In the genomic region with DNA sequence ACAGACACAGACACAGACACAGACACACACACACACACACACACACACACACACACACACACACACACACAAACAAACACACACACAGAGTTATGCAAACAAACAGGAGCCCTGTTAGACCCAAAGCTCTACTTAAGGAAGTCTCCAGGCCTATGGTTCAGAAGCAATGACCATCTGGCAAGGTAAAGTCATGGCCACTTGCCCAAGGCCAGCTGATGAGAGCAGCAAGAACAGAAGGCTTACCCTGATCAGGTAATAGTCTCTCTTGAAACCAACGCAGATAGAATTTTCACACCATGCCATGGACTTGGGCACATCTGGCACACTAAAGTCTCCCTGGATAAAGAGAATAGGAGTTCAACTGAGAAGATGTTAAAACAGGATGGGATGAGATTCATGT, we compare ENCODE assay signal across 23 mouse cellular contexts. TPM values are rescaled to one million over a fixed set of nuclear protein-coding genes. Genes with fewer than 3 reads are reported as not detected.
DNase-seq lines count a peak whose midpoint lies in the region; ATAC-seq lines count a peak whose summit lies in the region.
"Had no signal": no experiment of that assay in that cellular context is flagged by ENCODE, and none has a peak within 500 bp of the region (broad histone marks: within the 10 kb centered on the region; RNA-seq: fewer than 3 reads in every experiment).

No protein-coding gene starts in this region.

- no peaks in the 10 kb centered on the region for H3K4me1 ChIP-seq in hindbrain, embryonic 13.5 days (replicated peaks)
- H3K4me1 ChIP-seq in midbrain, embryonic 10.5 days = no peaks in the 10 kb centered on the region
- H3K4me1 ChIP-seq: embryonic facial prominence, embryonic 12.5 days; forebrain, embryonic 15.5 days; heart, embryonic 13.5 days had no signal

- H3K27ac ChIP-seq in hindbrain, embryonic 13.5 days = no peak overlapping the region
- no peak overlapping the region for H3K27ac ChIP-seq in midbrain, embryonic 10.5 days (replicated peaks)
- H3K27ac ChIP-seq: embryonic facial prominence, embryonic 12.5 days; forebrain, embryonic 15.5 days; heart, embryonic 13.5 days had no signal

- no peak overlapping the region for H3K4me2 ChIP-seq in hindbrain, embryonic 13.5 days
- H3K4me2 ChIP-seq: embryonic facial prominence, embryonic 12.5 days; forebrain, embryonic 15.5 days; heart, embryonic 13.5 days had no signal

- H3K27me3 ChIP-seq in hindbrain, embryonic 13.5 days = no peaks in the 10 kb centered on the region
- no peaks in the 10 kb centered on the region for H3K27me3 ChIP-seq in midbrain, embryonic 10.5 days (ENCODE audit: low read depth, poor library complexity, severe bottlenecking)
- H3K27me3 ChIP-seq: embryonic facial prominence, embryonic 12.5 days; forebrain, embryonic 15.5 days; heart, embryonic 13.5 days had no signal

- H3K9ac ChIP-seq in hindbrain, embryonic 13.5 days = no peak overlapping the region
- H3K9ac ChIP-seq: embryonic facial prominence, embryonic 12.5 days; forebrain, embryonic 15.5 days; heart, embryonic 13.5 days had no signal

- no peaks in the 10 kb centered on the region for H3K9me3 ChIP-seq in hindbrain, embryonic 13.5 days
- no peaks in the 10 kb centered on the region for H3K9me3 ChIP-seq in midbrain, embryonic 10.5 days (replicated peaks)
- H3K9me3 ChIP-seq: embryonic facial prominence, embryonic 12.5 days; forebrain, embryonic 15.5 days; heart, embryonic 13.5 days had no signal

- peak; percentile 70 for DNase-seq in brain, adult 2 months (ENCODE audit: low read depth, low spot score)
- peak; percentile 38 for DNase-seq in cerebellum, adult 11 months
- DNase-seq in cerebellum, adult 8-10 months = peak; percentile 48
- peak; percentile 51 to 54 for DNase-seq in cerebellum, postnatal 14 days
- no peak for DNase-seq in adrenal gland, postnatal 25 days
- DNase-seq in midbrain, embryonic 10.5 days (ENCODE audit: low spot score) = no peak
- DNase-seq: adrenal gland, adult 2 months; adrenal gland, postnatal 36 days; gastrocnemius, postnatal 14 days; heart, postnatal 36 days; kidney, adult 8-10 months had no signal

- H3K36me3 ChIP-seq in hindbrain, embryonic 13.5 days = peaks cover 96% of the 10 kb centered on the region
- H3K36me3 ChIP-seq in midbrain, embryonic 10.5 days = peaks cover 95% of the 10 kb centered on the region

- no peak overlapping the region for H3K4me3 ChIP-seq in hindbrain, embryonic 13.5 days
- no peak overlapping the region for H3K4me3 ChIP-seq in midbrain, embryonic 10.5 days
- H3K4me3 ChIP-seq: embryonic facial prominence, embryonic 12.5 days; forebrain, embryonic 15.5 days; heart, embryonic 13.5 days had no signal

- no peak for ATAC-seq in hindbrain, embryonic 13.5 days (ENCODE audit: low FRiP score)
- ATAC-seq: forebrain, embryonic 15.5 days; hindbrain, embryonic 16.5 days; inflammation-experienced regulatory T-cells, adult 6 months; intestine, postnatal 0 days had no signal

- 100% methylated on average over 1 of the region's 1 CpGs for WGBS in hindbrain, embryonic 13.5 days
- 95% methylated on average over 1 of the region's 1 CpGs for WGBS in midbrain, embryonic 10.5 days

RNA-seq across cellular contexts. Expression of gene Vps39, which starts 11.2 kb away (rescaled TPM):
- 55.9 and 64.3 TPM in 2 replicates for total RNA-seq in adrenal gland, postnatal 25 days (2021)
- 44.8 and 47.4 TPM in 2 replicates for polyA plus RNA-seq in hindbrain, embryonic 13.5 days (2015; fragmentation: Nextera tagmentation; extraction: Ambion mirVana)
- polyA plus RNA-seq in midbrain, embryonic 10.5 days (2016; fragmentation: Nextera tagmentation; extraction: Ambion mirVana) = 24.9 and 33.1 TPM in 2 replicates

RNA-seq across cellular contexts. Expression of gene Pla2g4f, which starts 27.8 kb away (rescaled TPM):
- total RNA-seq in adrenal gland, postnatal 25 days (2021) = not detected in 2 replicates
- polyA plus RNA-seq in hindbrain, embryonic 13.5 days (2015; fragmentation: Nextera tagmentation; extraction: Ambion mirVana) = not detected in 2 replicates
- not detected in 2 replicates for polyA plus RNA-seq in midbrain, embryonic 10.5 days (2016; fragmentation: Nextera tagmentation; extraction: Ambion mirVana)
- total RNA-seq: adrenal gland, adult 2 months; adrenal gland, postnatal 36 days; gastrocnemius, adult 18-20 months; gastrocnemius, postnatal 14 days; heart, postnatal 36 days had no signal
- polyA plus RNA-seq: adrenal gland, adult 2 months; forebrain, embryonic 11.5 days; forebrain, embryonic 15.5 days; hindbrain, embryonic 11.5 days; hindbrain, embryonic 16.5 days had no signal

RNA-seq across cellular contexts. Expression of gene Pla2g4d, which starts 52.7 kb away (rescaled TPM):
- 0.21 TPM in 1 of 2 replicates, not detected in the other for total RNA-seq in adrenal gland, postnatal 25 days (2021)
- polyA plus RNA-seq in hindbrain, embryonic 13.5 days (2015; fragmentation: Nextera tagmentation; extraction: Ambion mirVana) = 0.05 TPM in 1 of 2 replicates, not detected in the other
- 0.02 TPM in 1 of 2 replicates, not detected in the other for polyA plus RNA-seq in midbrain, embryonic 10.5 days (2016; fragmentation: Nextera tagmentation; extraction: Ambion mirVana)
- total RNA-seq: ES-E14; gastrocnemius, adult 18-20 months; gastrocnemius, postnatal 14 days; heart, postnatal 36 days had no signal
- polyA plus RNA-seq: forebrain, embryonic 15.5 days; heart, embryonic 13.5 days; heart, postnatal 0 days; inflammation-experienced regulatory T-cells, adult 6 months had no signal

Comparison
In these comparisons a context has a peak if more than half of its experiments do, and no peak if none do; other contexts are left out.
1. DNase-seq: peak in brain, adult 2 months (single experiment), cerebellum, adult 11 months (single experiment), cerebellum, adult 8-10 months (single experiment) and cerebellum, postnatal 14 days (2 of 2); none in adrenal gland, postnatal 25 days (single experiment) and midbrain, embryonic 10.5 days (single experiment).